Mouse (Mus musculus) brain, embryonic 14.5 days (tissue): ENCODE data around the gene Edar.

Source experiments
- CTCF ChIP-seq: fragments of 200-500 bp; IDR thresholded peaks from 2 replicates; pipeline ENCODE4 v1.5.1; 2012; ENCODE audit warnings: inconsistent platforms, mild to moderate bottlenecking, moderate library complexity, borderline replicate concordance; ENCODE audit not compliant: insufficient read depth, insufficient read length; ENCODE audit errors: extremely low read depth
- POLR2A ChIP-seq: fragments of 200-500 bp; IDR thresholded peaks from 2 replicates; pipeline ENCODE4 v1.6.1; 2012; ENCODE audit warnings: mild to moderate bottlenecking, inconsistent platforms, borderline replicate concordance; ENCODE audit not compliant: poor library complexity, insufficient read depth, insufficient read length, severe bottlenecking; ENCODE audit errors: extremely low read depth

- TF ChIP-seq CTCF, result no peak
- no peak for TF ChIP-seq POLR2A
Observed at GRCm38 (mm10) chr10:58648787-58649186, 26.7 kb downstream of the Edar start.
